Mouse (Mus musculus) olfactory bulb, adult 2 months (tissue): ENCODE results near the gene Dnajb2. TPM values are rescaled to one million over a fixed set of nuclear protein-coding genes. Genes with fewer than 3 reads are reported as not detected.
A peak's percentile ranks its signal among the peaks of the same experiment; 100 is the strongest.

ENCODE experiments used
- H3K27ac ChIP-seq: fragments of 200-500 bp; 2 replicates; pipeline ENCODE4 v1.5.1; 2012; ENCODE audit warnings: low read depth, low read length; ENCODE audit not compliant: insufficient read depth
- H3K4me1 ChIP-seq: fragments of 200-500 bp; 2 replicates; pipeline ENCODE4 v1.6.1; 2012; ENCODE audit warnings: low read length; ENCODE audit not compliant: control insufficient read depth, insufficient read depth
- H3K4me3 ChIP-seq: fragments of 200-500 bp; 2 replicates; pipeline ENCODE4 v1.5.1; 2012; ENCODE audit warnings: mild to moderate bottlenecking, low read depth, low read length, moderate library complexity; ENCODE audit not compliant: insufficient read depth
- CTCF ChIP-seq: fragments of 200-500 bp; IDR thresholded peaks from 2 replicates; pipeline ENCODE4 v1.5.1; 2012; ENCODE audit warnings: low read depth, mild to moderate bottlenecking, low read length, moderate library complexity; ENCODE audit not compliant: insufficient read depth
- POLR2A ChIP-seq: fragments of 200-500 bp; IDR thresholded peaks from 2 replicates; pipeline ENCODE4 v1.6.1; 2012; ENCODE audit warnings: mild to moderate bottlenecking, low read depth, low read length, moderate library complexity; ENCODE audit not compliant: insufficient read depth
- WGBS: fragments of 180-500 bp; shearing (Covaris S2); methylation state at CpG from one replicate; pipeline ENCODE4 v1.1.7; 2018; 5-methylcytosine and 5-hydroxymethylcytosine counted together
- polyA plus RNA-seq: library from polyadenylated mRNA; stranded (reverse); fragments of >200 nt; gene quantifications from 2 replicates; pipeline ENCODE4 v1.2.4, GENCODE M21; 2012; ENCODE audit warnings: low replicate concordance; ENCODE audit not compliant: missing spikeins, insufficient read depth, insufficient read length

Dnajb2 gene
- polyA plus RNA-seq, 1 experiment, result not detected

GRCm38 (mm10) chr1:75208967-75209678, 27.1 kb upstream of the Dnajb2 start:
- Histone ChIP-seq H3K4me3 (peak overlapping the region; percentile 30), H3K27ac (no peak overlapping the region), H3K4me1 (peaks cover 23% of the 10 kb centered on the region)
- TF ChIP-seq CTCF, result no peak
- TF ChIP-seq POLR2A, result no peak
- 11% methylated on average over 34 of the region's 34 CpGs for WGBS

- Histone ChIP-seq H3K4me1 (peaks cover 28% of the 10 kb centered on the region), H3K4me3 (peak within 1 kb of the TSS; percentile 98), H3K27ac (peak within 1 kb of the TSS; percentile 50; the same call in 1 of the 2 replicates)
- TF ChIP-seq CTCF (no peak), POLR2A (peak; percentile 50)
- 4% methylated on average over 42 of the region's 42 CpGs for WGBS
Measured at GRCm38 (mm10) chr1:75210136-75211087, 25.8 kb upstream of the Dnajb2 start, which contains the start of the genes Glb1l and Stk16. Glb1l (minus strand) TSS chr1:75210813. Stk16 (plus strand) TSS chr1:75210838.

GRCm38 (mm10) chr1:75211141-75211708, 25.0 kb upstream of the Dnajb2 start:
- H3K4me3 ChIP-seq, result peak overlapping the region; percentile 98
- no peak for TF ChIP-seq POLR2A
- TF ChIP-seq CTCF, result no peak
- WGBS, result 12% methylated on average over 17 of the region's 17 CpGs
- H3K27ac ChIP-seq, result no peak overlapping the region
- H3K4me1 ChIP-seq, result peaks cover 34% of the 10 kb centered on the region

- H3K4me1 ChIP-seq, result peaks cover 40% of the 10 kb centered on the region
- H3K27ac ChIP-seq, result no peak overlapping the region
- WGBS, result 91% methylated on average over 4 of the region's 4 CpGs
- TF ChIP-seq CTCF, result no peak
- no peak for TF ChIP-seq POLR2A
- no peak overlapping the region for H3K4me3 ChIP-seq
Measured at GRCm38 (mm10) chr1:75212542-75212941, 23.7 kb upstream of the Dnajb2 start.

GRCm38 (mm10) chr1:75213096-75213495, 23.1 kb upstream of the Dnajb2 start:
- WGBS, result 88% methylated on average over 7 of the region's 7 CpGs
- no peak overlapping the region for H3K4me3 ChIP-seq
- TF ChIP-seq CTCF, result no peak
- TF ChIP-seq POLR2A, result no peak
- H3K4me1 ChIP-seq, result peaks cover 43% of the 10 kb centered on the region
- H3K27ac ChIP-seq, result no peak overlapping the region

- H3K27ac ChIP-seq, result no peak overlapping the region
- H3K4me3 ChIP-seq, result no peak overlapping the region
- 49% methylated on average over 2 of the region's 2 CpGs for WGBS
- H3K4me1 ChIP-seq, result peaks cover 39% of the 10 kb centered on the region
- TF ChIP-seq POLR2A, result no peak
- no peak for TF ChIP-seq CTCF
Measured at GRCm38 (mm10) chr1:75214442-75214841, 21.8 kb upstream of the Dnajb2 start.

GRCm38 (mm10) chr1:75214886-75215285, 21.3 kb upstream of the Dnajb2 start:
- no peak overlapping the region for H3K4me3 ChIP-seq
- H3K4me1 ChIP-seq, result peaks cover 44% of the 10 kb centered on the region
- H3K27ac ChIP-seq, result no peak overlapping the region
- TF ChIP-seq CTCF (no peak), POLR2A (no peak)
- WGBS, result 25% methylated on average over 5 of the region's 5 CpGs

GRCm38 (mm10) chr1:75215785-75216184, 20.4 kb upstream of the Dnajb2 start:
- H3K4me3 ChIP-seq, result no peak overlapping the region
- H3K27ac ChIP-seq, result no peak overlapping the region

GRCm38 (mm10) chr1:75216797-75217585, 19.2 kb upstream of the Dnajb2 start:
- Histone ChIP-seq H3K4me3 (no peak overlapping the region), H3K27ac (0 out of 2 replicates have a peak overlapping the region, but pooled peaks have one; percentile 21), H3K4me1 (peaks cover 36% of the 10 kb centered on the region)
- 73% methylated on average over 13 of the region's 13 CpGs for WGBS
- TF ChIP-seq CTCF (no peak), POLR2A (no peak)

More at GRCm38 (mm10) chr1:75215785-75216184, 20.4 kb upstream of the Dnajb2 start:
- no peak for TF ChIP-seq POLR2A
- TF ChIP-seq CTCF, result no peak
- 84% methylated on average over 9 of the region's 9 CpGs for WGBS
- peaks cover 43% of the 10 kb centered on the region for H3K4me1 ChIP-seq
